Mouse (Mus musculus): ENCODE data around the gene Alg12. TPM values are rescaled to one million over a fixed set of nuclear protein-coding genes. Genes with fewer than 3 reads are reported as not detected.

Alg12 gene
- polyA plus RNA-seq, 1 experiment, result 6.3 TPM

DNA sequence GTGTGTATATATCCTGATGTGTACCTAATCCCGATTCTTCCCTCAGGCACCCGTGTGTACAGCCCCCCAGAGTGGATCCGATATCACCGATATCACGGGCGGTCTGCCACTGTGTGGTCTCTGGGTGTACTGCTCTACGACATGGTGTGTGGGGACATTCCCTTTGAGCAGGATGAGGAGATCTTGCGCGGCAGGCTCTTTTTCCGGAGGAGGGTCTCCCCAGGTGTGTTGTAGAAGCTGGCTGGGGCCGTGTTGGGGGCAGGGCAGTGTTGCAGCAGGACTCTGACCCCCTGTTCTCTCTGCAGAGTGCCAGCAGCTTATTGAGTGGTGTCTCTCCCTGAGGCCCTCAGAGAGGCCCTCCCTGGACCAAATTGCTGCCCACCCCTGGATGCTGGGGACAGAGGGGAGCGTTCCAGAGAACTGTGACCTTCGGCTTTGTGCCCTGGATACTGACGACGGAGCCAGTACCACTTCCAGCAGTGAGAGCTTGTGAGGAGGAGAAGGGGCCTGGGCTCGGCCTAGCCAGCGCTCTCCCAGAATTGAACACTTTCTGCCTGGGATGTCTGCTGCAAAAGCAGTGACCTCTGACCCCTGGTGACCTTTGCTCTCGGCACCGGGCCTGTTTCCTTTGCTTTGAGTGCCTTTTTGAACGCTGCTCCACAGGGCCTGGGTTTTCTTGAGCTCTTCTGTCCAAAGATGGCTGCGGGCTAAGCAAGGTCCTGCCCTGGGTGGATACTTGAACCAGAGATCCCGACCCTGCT, 45.3 kb upstream of the Alg12 start:
- peaks cover 3% of the 10 kb centered on the region; the same call in 1 of the 2 replicates for H3K4me1 ChIP-seq (ENCODE audit: control insufficient read depth, insufficient read depth, low read length)
- TF ChIP-seq POLR2A (IDR thresholded peaks at IDR 0.05; ENCODE audit: borderline replicate concordance, control insufficient read depth, low read depth, low read length) (no peak), CTCF (IDR thresholded peaks at IDR 0.05; ENCODE audit: control insufficient read depth, insufficient read depth, low read length) (no peak)
- H3K27ac ChIP-seq (ENCODE audit: control insufficient read depth, insufficient read depth, low read depth, low read length, poor library complexity), result no peak overlapping the region
- H3K4me3 ChIP-seq (replicated peaks; ENCODE audit: control insufficient read depth, low read depth, low read length), result no peak overlapping the region
- WGBS, result 79% methylated on average over 22 of the region's 22 CpGs

DNA sequence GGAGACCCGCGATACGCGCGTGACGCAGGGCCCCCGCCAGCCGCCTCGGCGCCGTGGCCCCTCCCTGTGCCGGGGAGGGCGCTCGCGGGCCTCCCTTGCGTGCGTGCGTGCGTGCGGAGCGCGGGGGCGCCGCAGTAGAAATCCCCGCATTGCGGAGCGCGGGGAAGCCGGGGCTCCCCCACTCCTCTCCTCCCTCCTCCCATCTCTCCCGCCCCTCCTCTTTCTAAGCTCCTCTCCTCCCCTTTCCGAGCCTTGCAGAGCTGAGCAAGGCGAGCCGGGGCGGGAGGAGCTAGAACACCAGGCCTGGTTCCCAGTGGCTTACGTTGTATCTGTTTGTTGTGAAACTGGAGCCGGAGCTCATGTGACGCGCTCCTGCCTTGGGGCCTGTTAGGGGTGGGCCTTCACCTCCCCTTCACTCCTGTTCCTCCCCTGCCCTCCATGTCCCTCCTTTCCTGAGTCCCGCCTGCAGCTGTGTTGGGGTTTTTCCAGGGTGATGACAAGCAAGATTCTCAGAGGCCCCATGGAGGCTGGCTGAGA, 44.6 kb upstream of the Alg12 start:
- peak overlapping the region; percentile 90 for H3K4me3 ChIP-seq (replicated peaks; ENCODE audit: control insufficient read depth, low read depth, low read length)
- peak overlapping the region; percentile 9; the same call in 1 of the 2 replicates for H3K27ac ChIP-seq (ENCODE audit: control insufficient read depth, insufficient read depth, low read depth, low read length, poor library complexity)
- TF ChIP-seq CTCF (IDR thresholded peaks at IDR 0.05; ENCODE audit: control insufficient read depth, insufficient read depth, low read length) (no peak), POLR2A (IDR thresholded peaks at IDR 0.05; ENCODE audit: borderline replicate concordance, control insufficient read depth, low read depth, low read length) (no peak)
- under 1% methylated on average over 38 of the region's 39 CpGs for WGBS
- H3K4me1 ChIP-seq (ENCODE audit: control insufficient read depth, insufficient read depth, low read length), result peaks cover 3% of the 10 kb centered on the region; the same call in 1 of the 2 replicates

DNA sequence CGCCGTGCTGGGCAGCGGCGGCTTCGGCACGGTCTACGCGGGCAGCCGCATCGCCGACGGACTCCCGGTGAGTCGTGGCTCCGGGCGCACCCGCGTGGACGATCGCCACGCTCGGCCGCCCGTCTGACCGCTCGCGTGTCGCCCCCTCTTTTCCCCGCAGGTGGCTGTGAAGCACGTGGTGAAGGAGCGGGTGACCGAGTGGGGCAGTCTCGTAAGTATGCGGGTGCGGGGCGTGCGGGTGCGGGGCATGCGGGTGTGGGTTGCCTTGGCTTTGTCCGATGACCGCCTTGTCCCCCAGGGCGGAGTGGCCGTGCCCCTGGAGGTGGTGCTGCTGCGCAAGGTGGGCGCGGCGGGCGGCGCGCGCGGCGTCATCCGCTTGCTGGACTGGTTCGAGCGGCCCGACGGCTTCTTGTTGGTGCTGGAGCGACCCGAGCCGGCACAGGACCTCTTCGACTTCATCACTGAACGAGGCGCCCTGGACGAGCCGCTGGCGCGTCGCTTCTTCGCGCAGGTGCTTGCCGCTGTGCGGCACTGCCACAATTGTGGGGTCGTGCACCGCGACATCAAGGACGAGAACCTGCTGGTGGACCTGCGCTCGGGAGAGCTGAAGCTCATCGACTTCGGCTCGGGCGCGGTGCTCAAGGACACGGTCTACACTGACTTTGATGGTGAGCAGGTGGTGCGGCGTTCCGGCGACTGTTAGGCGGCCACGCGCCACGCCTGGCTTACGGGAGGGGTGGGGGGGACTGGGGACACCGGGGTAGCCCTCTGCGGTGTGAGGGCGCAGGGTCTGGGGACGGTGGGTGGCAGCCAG, 44.0 kb upstream of the Alg12 start:
- TF ChIP-seq POLR2A (IDR thresholded peaks at IDR 0.05; ENCODE audit: borderline replicate concordance, control insufficient read depth, low read depth, low read length) (peak; percentile 20; the same call in 1 of the 2 replicates), CTCF (IDR thresholded peaks at IDR 0.05; ENCODE audit: control insufficient read depth, insufficient read depth, low read length) (no peak)
- peak overlapping the region; percentile 90 for H3K4me3 ChIP-seq (replicated peaks; ENCODE audit: control insufficient read depth, low read depth, low read length)
- H3K27ac ChIP-seq (ENCODE audit: control insufficient read depth, insufficient read depth, low read depth, low read length, poor library complexity), result peak overlapping the region; percentile 34; the same call in 1 of the 2 replicates
- under 1% methylated on average over 98 of the region's 98 CpGs for WGBS
- peaks cover 3% of the 10 kb centered on the region; the same call in 1 of the 2 replicates for H3K4me1 ChIP-seq (ENCODE audit: control insufficient read depth, insufficient read depth, low read length)

DNA sequence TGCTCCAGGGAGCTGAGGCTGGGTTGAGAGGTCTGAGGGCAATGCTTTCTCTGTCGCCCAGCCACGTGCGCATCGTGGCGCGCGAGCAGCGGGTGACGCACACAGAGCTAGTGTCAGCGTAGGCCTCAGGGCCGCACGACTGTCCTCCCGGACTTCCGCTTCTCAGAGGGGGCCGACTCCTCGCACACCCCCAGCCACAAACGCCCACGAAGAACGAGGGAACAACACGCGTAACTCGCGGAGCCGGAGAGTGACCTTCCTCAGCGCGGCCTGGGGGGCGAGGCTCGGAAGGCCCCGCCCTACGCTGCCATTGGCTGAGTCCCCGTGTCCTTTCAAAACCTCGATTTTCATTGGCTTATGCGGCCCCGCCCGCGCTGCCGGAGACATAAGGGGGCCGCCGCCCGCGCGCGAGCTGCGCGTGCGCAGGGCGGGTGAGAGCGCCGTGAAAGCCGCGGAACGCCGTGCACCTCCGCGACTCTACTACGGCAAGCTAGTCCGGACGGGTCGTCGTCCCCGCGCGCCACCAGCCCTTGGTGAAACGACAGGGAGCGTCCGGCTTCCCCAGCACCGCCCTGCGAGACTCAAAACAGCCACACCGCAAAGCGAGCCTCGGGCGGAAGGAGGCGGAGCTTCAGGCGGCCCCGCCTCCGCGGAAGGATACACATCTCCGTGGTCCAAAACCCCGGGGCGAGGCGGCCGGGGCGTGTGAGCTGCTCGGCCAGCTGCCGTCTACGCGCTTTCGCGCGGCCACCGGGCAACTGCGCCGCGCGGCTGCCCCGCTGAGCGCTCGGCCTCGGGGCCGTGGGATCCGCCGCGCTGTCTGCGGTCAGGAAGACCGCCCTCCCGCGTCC, 42.9 kb upstream of the Alg12 start, which contains the start of gene Pim3:
Gene Pim3 (plus strand): TSS at position 415 of the 851 bp plus-strand sequence.
- Histone ChIP-seq H3K4me1 (ENCODE audit: control insufficient read depth, insufficient read depth, low read length) (peaks cover 3% of the 10 kb centered on the region; the same call in 1 of the 2 replicates), H3K4me3 (replicated peaks; ENCODE audit: control insufficient read depth, low read depth, low read length) (peak within 1 kb of the TSS; percentile 90)
- under 1% methylated on average over 107 of the region's 107 CpGs for WGBS

GRCm38 (mm10) chr15:88860781-88861180, 41.7 kb upstream of the Alg12 start:
- TF ChIP-seq CTCF (IDR thresholded peaks at IDR 0.05; ENCODE audit: control insufficient read depth, insufficient read depth, low read length) (no peak), POLR2A (IDR thresholded peaks at IDR 0.05; ENCODE audit: borderline replicate concordance, control insufficient read depth, low read depth, low read length) (no peak)
- H3K4me1 ChIP-seq (ENCODE audit: control insufficient read depth, insufficient read depth, low read length), result peaks cover 3% of the 10 kb centered on the region; the same call in 1 of the 2 replicates
- H3K4me3 ChIP-seq (replicated peaks; ENCODE audit: control insufficient read depth, low read depth, low read length), result no peak overlapping the region
- no peak overlapping the region for H3K27ac ChIP-seq (ENCODE audit: control insufficient read depth, insufficient read depth, low read depth, low read length, poor library complexity)
- WGBS, result 84% methylated on average over 3 of the region's 3 CpGs

More for the DNA sequence above, 42.9 kb upstream of the Alg12 start, which contains the start of gene Pim3:
- TF ChIP-seq CTCF (IDR thresholded peaks at IDR 0.05; ENCODE audit: control insufficient read depth, insufficient read depth, low read length) (no peak), POLR2A (IDR thresholded peaks at IDR 0.05; ENCODE audit: borderline replicate concordance, control insufficient read depth, low read depth, low read length) (peak; percentile 84; the same call in 1 of the 2 replicates)
- peak within 1 kb of the TSS; percentile 99 for H3K27ac ChIP-seq (ENCODE audit: control insufficient read depth, insufficient read depth, low read depth, low read length, poor library complexity)

- peaks cover 3% of the 10 kb centered on the region; the same call in 1 of the 2 replicates for H3K4me1 ChIP-seq (ENCODE audit: control insufficient read depth, insufficient read depth, low read length)
- no peak overlapping the region for H3K4me3 ChIP-seq (replicated peaks; ENCODE audit: control insufficient read depth, low read depth, low read length)
- TF ChIP-seq POLR2A (IDR thresholded peaks at IDR 0.05; ENCODE audit: borderline replicate concordance, control insufficient read depth, low read depth, low read length) (no peak), CTCF (IDR thresholded peaks at IDR 0.05; ENCODE audit: control insufficient read depth, insufficient read depth, low read length) (no peak)
- 85% methylated on average over 8 of the region's 8 CpGs for WGBS
- H3K27ac ChIP-seq (ENCODE audit: control insufficient read depth, insufficient read depth, low read depth, low read length, poor library complexity), result no peak overlapping the region
Observed at GRCm38 (mm10) chr15:88859206-88859970, 40.3 kb upstream of the Alg12 start.

GRCm38 (mm10) chr15:88858707-88859106, 39.6 kb upstream of the Alg12 start:
- 78% methylated on average over 2 of the region's 2 CpGs for WGBS
- no peak for TF ChIP-seq POLR2A (IDR thresholded peaks at IDR 0.05; ENCODE audit: borderline replicate concordance, control insufficient read depth, low read depth, low read length)
- TF ChIP-seq CTCF (IDR thresholded peaks at IDR 0.05; ENCODE audit: control insufficient read depth, insufficient read depth, low read length), result no peak
- H3K4me3 ChIP-seq (replicated peaks; ENCODE audit: control insufficient read depth, low read depth, low read length), result no peak overlapping the region
- H3K27ac ChIP-seq (ENCODE audit: control insufficient read depth, insufficient read depth, low read depth, low read length, poor library complexity), result no peak overlapping the region
- peaks cover 3% of the 10 kb centered on the region; the same call in 1 of the 2 replicates for H3K4me1 ChIP-seq (ENCODE audit: control insufficient read depth, insufficient read depth, low read length)
